ENCODE assay signal across 7 mouse cellular contexts in genomic region chr11:78042290-78042870, GRCm38 (mm10). TPM values are rescaled to one million over a fixed set of nuclear protein-coding genes. Genes with fewer than 3 reads are reported as not detected.
A peak's percentile ranks its signal among the peaks of the same experiment; 100 is the strongest.
DNase-seq lines count a peak whose midpoint lies in the region; ATAC-seq and TF ChIP-seq lines count a peak whose summit lies in the region.
"Not testable (repeated sequence)": the region's sequence is repeated elsewhere in the genome, so short reads cannot be mapped to it uniquely, and the experiment has no call there.

No protein-coding gene starts in this region.

- peak; percentile 9 for TF ChIP-seq RAD21 in MEL (IDR thresholded peaks at IDR 0.05; ENCODE audit: low read depth, low read length)

- H3K27ac ChIP-seq in MEL (ENCODE audit: control insufficient read depth, low read depth, low read length); layer of hippocampus, adult 2 months; liver, embryonic 14.5 days; midbrain, postnatal 0 days (ENCODE audit: low read depth, low read length): not testable (repeated sequence)

- TF ChIP-seq EP300 in MEL (IDR thresholded peaks at IDR 0.05; ENCODE audit: low read depth in 1 of 2, low read length in 2 of 2); liver, embryonic 14.5 days (IDR thresholded peaks at IDR 0.05; ENCODE audit: low read depth): not testable (repeated sequence)

- H3K79me2 ChIP-seq in MEL (ENCODE audit: control insufficient read depth, insufficient read depth, low read length, poor library complexity): not testable (repeated sequence)

- not testable (repeated sequence) for H3K4me3 ChIP-seq in E14TG2a.4 (replicated peaks; ENCODE audit: low read length); MEL (ENCODE audit: control insufficient read depth in 1 of 2, insufficient read depth in 1 of 2, low read depth in 2 of 2, low read length in 2 of 2); layer of hippocampus, adult 2 months; liver, embryonic 14.5 days (ENCODE audit: insufficient read depth in 1 of 2, low read depth in 2 of 2, low read length in 2 of 2); midbrain, postnatal 0 days (ENCODE audit: low read depth, low read length)

- WGBS in liver, embryonic 14.5 days (ENCODE audit: insufficient replicate concordance): 84% methylated on average over 4 of the region's 4 CpGs
- 95% methylated on average over 4 of the region's 4 CpGs for WGBS in midbrain, postnatal 0 days

- not testable (repeated sequence) for TF ChIP-seq POLR2A in MEL (IDR thresholded peaks at IDR 0.05; ENCODE audit: control insufficient read depth in 1 of 2, insufficient read depth in 1 of 2, low read depth in 1 of 2, low read length in 2 of 2, poor library complexity in 1 of 2)

- ATAC-seq in liver, embryonic 14.5 days (ENCODE audit: insufficient read depth); midbrain, postnatal 0 days (ENCODE audit: low FRiP score): not testable (repeated sequence)

- peaks cover 42% of the 10 kb centered on the region for H3K4me1 ChIP-seq in E14TG2a.4 (replicated peaks; ENCODE audit: low read depth, low read length)
- H3K4me1 ChIP-seq in MEL (ENCODE audit: control insufficient read depth in 1 of 2, insufficient read depth in 2 of 2, low read length in 2 of 2); midbrain, postnatal 0 days (ENCODE audit: insufficient read depth, low read length): not testable (repeated sequence)
- peaks cover 7 to 10% of the 10 kb centered on the region in 2 experiments; a peak in 3 of 4 replicates for H3K4me1 ChIP-seq in liver, embryonic 14.5 days (replicated peaks; ENCODE audit: control insufficient read depth in 2 of 2, insufficient read depth in 2 of 2, low read length in 1 of 2)

- H3K36me3 ChIP-seq in E14TG2a.4 (ENCODE audit: insufficient read depth, low read length): peaks cover 11% of the 10 kb centered on the region
- not testable (repeated sequence) for H3K36me3 ChIP-seq in MEL (ENCODE audit: control insufficient read depth in 1 of 2, insufficient read depth in 2 of 2, low read length in 2 of 2); liver, embryonic 14.5 days (replicated peaks; ENCODE audit: control insufficient read depth, insufficient read depth, low read depth); midbrain, postnatal 0 days (ENCODE audit: insufficient read depth, low read length)

- H3K9me3 ChIP-seq in E14TG2a.4 (ENCODE audit: low read length); MEL (replicated peaks; ENCODE audit: insufficient read depth, low read length); liver, embryonic 14.5 days (ENCODE audit: control insufficient read depth, low read length); midbrain, postnatal 0 days (ENCODE audit: low read length): not testable (repeated sequence)

- TF ChIP-seq CTCF in E14TG2a.4 (conservative IDR thresholded peaks at IDR 0.05; ENCODE audit: low read length): peak; percentile 46
- TF ChIP-seq CTCF in MEL (IDR thresholded peaks at IDR 0.05 in 2 of 3, conservative IDR thresholded peaks at IDR 0.05 in 1 of 3; ENCODE audit: control insufficient read depth in 1 of 3, insufficient read depth in 1 of 3, low read depth in 2 of 3, low read length in 3 of 3, poor library complexity in 1 of 3, severe bottlenecking in 1 of 3): peak in 2 of 3 experiments; percentile 25 to 41; a peak in 3 of 6 replicates
- peak; percentile 38 for TF ChIP-seq CTCF in layer of hippocampus, adult 2 months (conservative IDR thresholded peaks at IDR 0.05)
- peak; percentile 13; the same call in 1 of the 2 replicates for TF ChIP-seq CTCF in liver, embryonic 14.5 days (IDR thresholded peaks at IDR 0.05; ENCODE audit: low read depth)
- peak; percentile 23; the same call in 1 of the 2 replicates for TF ChIP-seq CTCF in midbrain, postnatal 0 days (IDR thresholded peaks at IDR 0.05)

- peak; percentile 35 for DNase-seq in MEL (ENCODE audit: low read depth, low spot score)
- peak; percentile 74 for DNase-seq in ZHBTc4 (ENCODE audit: low read depth, low spot score)
- DNase-seq in heart, adult 11 months: peak; percentile 90
- DNase-seq in layer of hippocampus, adult 2 months (ENCODE audit: low spot score in 2 of 2); liver, embryonic 14.5 days (ENCODE audit: low read depth in 3 of 3, low spot score in 3 of 3); midbrain, postnatal 0 days (ENCODE audit: low spot score): not testable (repeated sequence)

- not testable (repeated sequence) for H3K9ac ChIP-seq in MEL (ENCODE audit: control insufficient read depth, low read depth, low read length, poor library complexity, severe bottlenecking); liver, embryonic 14.5 days (replicated peaks); midbrain, postnatal 0 days (replicated peaks; ENCODE audit: low read length, poor library complexity, severe bottlenecking)

- H3K4me2 ChIP-seq in liver, embryonic 14.5 days (ENCODE audit: low read depth); midbrain, postnatal 0 days (ENCODE audit: low read depth, low read length, poor library complexity, severe bottlenecking): not testable (repeated sequence)

- H3K27me3 ChIP-seq in E14TG2a.4 (ENCODE audit: insufficient read depth, low read length); MEL (ENCODE audit: control insufficient read depth in 1 of 2, insufficient read depth in 2 of 2, low read length in 2 of 2); liver, embryonic 14.5 days (ENCODE audit: control insufficient read depth, insufficient read depth, low read length); midbrain, postnatal 0 days (ENCODE audit: insufficient read depth, low read length): not testable (repeated sequence)

TF ChIP-seq in MEL, 35 proteins besides CTCF, POLR2A, EP300 and RAD21:
- 0 out of 2 replicates have a peak, but pooled peaks have one; percentile 20 for TF ChIP-seq ZNF384 (IDR thresholded peaks at IDR 0.05; ENCODE audit: low read depth, low read length)

RNA-seq across cellular contexts. Expression of gene Flot2, which starts 4.6 kb away (rescaled TPM):
- total RNA-seq in MEL (2012; rRNA removed): 0.08 TPM in 1 of 2 replicates, not detected in the other
- under 1 TPM in 1 of 2 experiments, not detected in 1; 0.15 TPM for polyA plus RNA-seq in MEL (2012; ENCODE audit: insufficient read depth in 1 of 2, insufficient read length in 2 of 2, low read depth in 1 of 2, low replicate concordance in 2 of 2, missing spikeins in 1 of 2)
- 10 to 100 TPM; 70.9 to 77.4 TPM for total RNA-seq in layer of hippocampus, adult 2 months (2021)
- polyA plus RNA-seq in liver, embryonic 14.5 days (2012; rRNA removed): 17.9 and 18.3 TPM in 2 replicates
- 16.7 and 20.4 TPM in 2 replicates for polyA plus RNA-seq in liver, embryonic 14.5 days (2014; fragmentation: Nextera tagmentation; extraction: Ambion mirVana)
- 67.3 and 87.1 TPM in 2 replicates for total RNA-seq in midbrain, postnatal 0 days (2014; rRNA removed)
- polyA plus RNA-seq in midbrain, postnatal 0 days (2015; fragmentation: Nextera tagmentation; extraction: Ambion mirVana): 92.7 and 97.9 TPM in 2 replicates

RNA-seq across cellular contexts. Expression of gene Dhrs13, which starts 10.3 kb away (rescaled TPM):
- 30.1 and 36.7 TPM in 2 replicates for total RNA-seq in MEL (2012; rRNA removed)
- 10 to 100 TPM in 1 of 2 experiments, not detected in 1; 27.9 TPM for polyA plus RNA-seq in MEL (2012; ENCODE audit: insufficient read depth in 1 of 2, insufficient read length in 2 of 2, low read depth in 1 of 2, low replicate concordance in 2 of 2, missing spikeins in 1 of 2)
- 1 to 10 TPM; 4.6 to 5.7 TPM for total RNA-seq in layer of hippocampus, adult 2 months (2021)
- polyA plus RNA-seq in liver, embryonic 14.5 days (2012; rRNA removed): 8.6 and 9.4 TPM in 2 replicates
- polyA plus RNA-seq in liver, embryonic 14.5 days (2014; fragmentation: Nextera tagmentation; extraction: Ambion mirVana): 17.3 and 17.8 TPM in 2 replicates
- 69.3 and 77.7 TPM in 2 replicates for total RNA-seq in midbrain, postnatal 0 days (2014; rRNA removed)
- polyA plus RNA-seq in midbrain, postnatal 0 days (2015; fragmentation: Nextera tagmentation; extraction: Ambion mirVana): 61.9 and 62.1 TPM in 2 replicates

RNA-seq across cellular contexts. Expression of gene Eral1, which starts 37.8 kb away (rescaled TPM):
- total RNA-seq in MEL (2012; rRNA removed): 39.6 and 43.5 TPM in 2 replicates
- 10 to 100 TPM in 1 of 2 experiments, not detected in 1; 38.4 TPM for polyA plus RNA-seq in MEL (2012; ENCODE audit: insufficient read depth in 1 of 2, insufficient read length in 2 of 2, low read depth in 1 of 2, low replicate concordance in 2 of 2, missing spikeins in 1 of 2)
- 10 to 100 TPM; 19.5 to 20.1 TPM for total RNA-seq in layer of hippocampus, adult 2 months (2021)
- polyA plus RNA-seq in liver, embryonic 14.5 days (2012; rRNA removed): 9.8 and 10.2 TPM in 2 replicates
- 14.9 and 16.6 TPM in 2 replicates for polyA plus RNA-seq in liver, embryonic 14.5 days (2014; fragmentation: Nextera tagmentation; extraction: Ambion mirVana)
- total RNA-seq in midbrain, postnatal 0 days (2014; rRNA removed): 30.7 and 39.2 TPM in 2 replicates
- polyA plus RNA-seq in midbrain, postnatal 0 days (2015; fragmentation: Nextera tagmentation; extraction: Ambion mirVana): 26.1 and 27.4 TPM in 2 replicates

RNA-seq across cellular contexts. Expression of gene Fam222b, which starts 52.1 kb away (rescaled TPM):
- 2.4 and 2.5 TPM in 2 replicates for total RNA-seq in MEL (2012; rRNA removed)
- 1 to 10 TPM in 1 of 2 experiments, not detected in 1; 8.1 TPM for polyA plus RNA-seq in MEL (2012; ENCODE audit: insufficient read depth in 1 of 2, insufficient read length in 2 of 2, low read depth in 1 of 2, low replicate concordance in 2 of 2, missing spikeins in 1 of 2)
- total RNA-seq in layer of hippocampus, adult 2 months (2021): 10 to 100 TPM; 29.5 to 30.3 TPM
- 2.5 and 3.1 TPM in 2 replicates for polyA plus RNA-seq in liver, embryonic 14.5 days (2012; rRNA removed)
- polyA plus RNA-seq in liver, embryonic 14.5 days (2014; fragmentation: Nextera tagmentation; extraction: Ambion mirVana): 3.8 and 4.1 TPM in 2 replicates
- total RNA-seq in midbrain, postnatal 0 days (2014; rRNA removed): 27.2 and 34.5 TPM in 2 replicates
- 28.2 and 29.1 TPM in 2 replicates for polyA plus RNA-seq in midbrain, postnatal 0 days (2015; fragmentation: Nextera tagmentation; extraction: Ambion mirVana)

RNA-seq across cellular contexts. Expression of gene Phf12, which starts 59.8 kb away (rescaled TPM):
- 19.2 and 20.7 TPM in 2 replicates for total RNA-seq in MEL (2012; rRNA removed)
- 10 to 100 TPM; 43.8 to 56.9 TPM for polyA plus RNA-seq in MEL (2012; ENCODE audit: insufficient read depth in 1 of 2, insufficient read length in 2 of 2, low read depth in 1 of 2, low replicate concordance in 2 of 2, missing spikeins in 1 of 2)
- 10 to 100 TPM; 59.0 to 62.4 TPM for total RNA-seq in layer of hippocampus, adult 2 months (2021)
- polyA plus RNA-seq in liver, embryonic 14.5 days (2012; rRNA removed): 19.0 and 19.2 TPM in 2 replicates
- polyA plus RNA-seq in liver, embryonic 14.5 days (2014; fragmentation: Nextera tagmentation; extraction: Ambion mirVana): 4.3 and 5.7 TPM in 2 replicates
- 31.6 and 53.9 TPM in 2 replicates for total RNA-seq in midbrain, postnatal 0 days (2014; rRNA removed)
- polyA plus RNA-seq in midbrain, postnatal 0 days (2015; fragmentation: Nextera tagmentation; extraction: Ambion mirVana): 9.3 and 9.9 TPM in 2 replicates

Comparison
In these comparisons a context has a peak if more than half of its experiments do, and no peak if none do; other contexts are left out.
1. RNA of gene Flot2, which starts 4.6 kb away (total RNA-seq): 67.3 to 87.1 TPM in midbrain, postnatal 0 days and 70.9 to 77.4 TPM in layer of hippocampus, adult 2 months; 0.08 TPM in MEL; every median in the first group is over 10 times any median in the second.
2. Peak in every context shown above with its lines, with median percentiles within 50 percentile points of each other: CTCF ChIP-seq.